8 mouse cellular contexts compared by ENCODE assay signal in genomic region chr5:30915974-30916433, GRCm38 (mm10). TPM values are rescaled to one million over a fixed set of nuclear protein-coding genes. Genes with fewer than 3 reads are reported as not detected.
DNase-seq lines count a peak whose midpoint lies in the region; ATAC-seq and TF ChIP-seq lines count a peak whose summit lies in the region.

No protein-coding gene starts in this region.

- TF ChIP-seq POLR2A in embryonic fibroblast, embryonic 13.5 days (IDR thresholded peaks at IDR 0.05; ENCODE audit: low read depth, low read length), result no peak
- no peak for TF ChIP-seq POLR2A in limb, embryonic 14.5 days (IDR thresholded peaks at IDR 0.05; ENCODE audit: borderline replicate concordance, extremely low read depth, insufficient read depth, insufficient read length)

- WGBS in heart, embryonic 10.5 days, result 2% methylated on average over 7 of the region's 7 CpGs
- WGBS in kidney, embryonic 14.5 days, result 11% methylated on average over 7 of the region's 7 CpGs
- WGBS in limb, embryonic 14.5 days, result 8% methylated on average over 7 of the region's 7 CpGs
- 4% methylated on average over 7 of the region's 7 CpGs for WGBS in midbrain, embryonic 16.5 days

- no peaks in the 10 kb centered on the region for H3K27me3 ChIP-seq in heart, embryonic 10.5 days (ENCODE audit: insufficient read depth, poor library complexity, severe bottlenecking)
- H3K27me3 ChIP-seq in kidney, embryonic 14.5 days (ENCODE audit: control insufficient read depth, insufficient read depth, low read length), result no peaks in the 10 kb centered on the region
- no peaks in the 10 kb centered on the region for H3K27me3 ChIP-seq in limb, embryonic 14.5 days (ENCODE audit: control insufficient read depth, insufficient read depth, low read length)
- no peaks in the 10 kb centered on the region for H3K27me3 ChIP-seq in midbrain, embryonic 16.5 days (ENCODE audit: control insufficient read depth, insufficient read depth, low read depth, low read length)

- H3K4me3 ChIP-seq in embryonic fibroblast, embryonic 13.5 days (ENCODE audit: insufficient read depth, low read length), result peak overlapping the region; percentile 13; the same call in 1 of the 2 replicates
- peak overlapping the region; percentile 62 for H3K4me3 ChIP-seq in heart, embryonic 10.5 days
- H3K4me3 ChIP-seq in kidney, embryonic 14.5 days (ENCODE audit: low read length), result peak overlapping the region; percentile 60
- peak overlapping the region; percentile 62 for H3K4me3 ChIP-seq in limb, embryonic 14.5 days (replicated peaks; ENCODE audit: low read length)
- no peak overlapping the region for H3K4me3 ChIP-seq in midbrain, embryonic 16.5 days (ENCODE audit: low read depth, low read length)

- no peak overlapping the region for H3K27ac ChIP-seq in embryonic fibroblast, embryonic 13.5 days (ENCODE audit: insufficient read depth, low read length)
- peak overlapping the region; percentile 93 for H3K27ac ChIP-seq in heart, embryonic 10.5 days
- 0 out of 2 replicates have a peak overlapping the region, but pooled peaks have one; percentile 38 for H3K27ac ChIP-seq in kidney, embryonic 14.5 days (ENCODE audit: low read depth, low read length)
- H3K27ac ChIP-seq in limb, embryonic 14.5 days (replicated peaks; ENCODE audit: low read depth, low read length), result peak overlapping the region; percentile 97; the same call in 1 of the 2 replicates
- peak overlapping the region; percentile 25; the same call in 1 of the 2 replicates for H3K27ac ChIP-seq in midbrain, embryonic 16.5 days (ENCODE audit: low read length)

- peak; percentile 79 for DNase-seq in CD4-positive, CD25-positive, alpha-beta regulatory T cell, adult 2 months (ENCODE audit: low read depth, low spot score)
- peak; percentile 98 for DNase-seq in brain, adult 2 months (ENCODE audit: low read depth, low spot score)
- DNase-seq in heart, embryonic 10.5 days (ENCODE audit: low spot score), result peak; percentile 95
- DNase-seq in limb, embryonic 14.5 days (ENCODE audit: low spot score), result peak; percentile 97
- DNase-seq in spleen, postnatal 36 days (ENCODE audit: low spot score in 2 of 2), result peak; percentile 77 to 80

- H3K9ac ChIP-seq in kidney, embryonic 14.5 days (ENCODE audit: low read depth, low read length), result 0 out of 2 replicates have a peak overlapping the region, but pooled peaks have one; percentile 74
- H3K9ac ChIP-seq in limb, embryonic 14.5 days (ENCODE audit: low read depth, low read length, severe bottlenecking), result peak overlapping the region; percentile 71; the same call in 1 of the 2 replicates
- no peak overlapping the region for H3K9ac ChIP-seq in midbrain, embryonic 16.5 days (ENCODE audit: low read depth, low read length)

- H3K4me1 ChIP-seq in embryonic fibroblast, embryonic 13.5 days (ENCODE audit: control insufficient read depth, insufficient read depth, low read length), result peaks cover 10% of the 10 kb centered on the region
- peaks cover 84% of the 10 kb centered on the region for H3K4me1 ChIP-seq in heart, embryonic 10.5 days
- H3K4me1 ChIP-seq in kidney, embryonic 14.5 days (ENCODE audit: control insufficient read depth, insufficient read depth, low read length), result peaks cover 41% of the 10 kb centered on the region
- H3K4me1 ChIP-seq in limb, embryonic 14.5 days (ENCODE audit: control insufficient read depth, insufficient read depth, low read length), result peaks cover 36% of the 10 kb centered on the region
- H3K4me1 ChIP-seq in midbrain, embryonic 16.5 days (ENCODE audit: control insufficient read depth, insufficient read depth, low read length), result peaks cover 4% of the 10 kb centered on the region

- peak; percentile 58 for ATAC-seq in kidney, embryonic 14.5 days (ENCODE audit: low FRiP score, low TSS enrichment)
- ATAC-seq in limb, embryonic 14.5 days (ENCODE audit: low FRiP score, low read depth), result peak; percentile 31; the same call in 1 of the 2 replicates
- ATAC-seq in midbrain, embryonic 16.5 days, result peak; percentile 88

- H3K4me2 ChIP-seq in kidney, embryonic 14.5 days (replicated peaks; ENCODE audit: low read depth, low read length), result peak overlapping the region; percentile 61
- peak overlapping the region; percentile 91 for H3K4me2 ChIP-seq in limb, embryonic 14.5 days (replicated peaks; ENCODE audit: low read depth, low read length, severe bottlenecking)
- H3K4me2 ChIP-seq in midbrain, embryonic 16.5 days (ENCODE audit: low read length), result peak overlapping the region; percentile 28

- H3K9me3 ChIP-seq in heart, embryonic 10.5 days, result no peaks in the 10 kb centered on the region
- H3K9me3 ChIP-seq in kidney, embryonic 14.5 days (ENCODE audit: control insufficient read depth, low read length), result no peaks in the 10 kb centered on the region
- no peaks in the 10 kb centered on the region for H3K9me3 ChIP-seq in limb, embryonic 14.5 days (ENCODE audit: control insufficient read depth, low read length)
- no peaks in the 10 kb centered on the region for H3K9me3 ChIP-seq in midbrain, embryonic 16.5 days (replicated peaks; ENCODE audit: control insufficient read depth, low read length, poor library complexity, severe bottlenecking)

- TF ChIP-seq CTCF in embryonic fibroblast, embryonic 13.5 days (IDR thresholded peaks at IDR 0.05; ENCODE audit: borderline replicate concordance, insufficient read depth, low read length), result peak; percentile 21; the same call in 1 of the 2 replicates

- peaks cover 42% of the 10 kb centered on the region for H3K36me3 ChIP-seq in heart, embryonic 10.5 days
- peaks cover 44% of the 10 kb centered on the region for H3K36me3 ChIP-seq in kidney, embryonic 14.5 days (ENCODE audit: control insufficient read depth, insufficient read depth, low read length)
- peaks cover 45% of the 10 kb centered on the region for H3K36me3 ChIP-seq in limb, embryonic 14.5 days (ENCODE audit: control insufficient read depth, insufficient read depth, low read length)
- no peaks in the 10 kb centered on the region for H3K36me3 ChIP-seq in midbrain, embryonic 16.5 days (ENCODE audit: control insufficient read depth, insufficient read depth, low read length)

RNA-seq across cellular contexts. Expression of gene Emilin1, which starts 2.8 kb away (rescaled TPM):
- 85.9 and 98.0 TPM in 2 replicates for polyA plus RNA-seq in embryonic fibroblast, embryonic 13.5 days (2011; ENCODE audit: insufficient read length, low read depth, missing spikeins)
- polyA plus RNA-seq in heart, embryonic 10.5 days (2016; fragmentation: Nextera tagmentation; extraction: Ambion mirVana), result 166 and 172 TPM in 2 replicates
- 170 and 191 TPM in 2 replicates for polyA plus RNA-seq in kidney, embryonic 14.5 days (2014; fragmentation: Nextera tagmentation; extraction: Ambion mirVana)
- 222 and 268 TPM in 2 replicates for polyA plus RNA-seq in limb, embryonic 14.5 days (2012; rRNA removed)
- 191 and 204 TPM in 2 replicates for polyA plus RNA-seq in limb, embryonic 14.5 days (2014; fragmentation: Nextera tagmentation; extraction: Ambion mirVana)
- polyA plus RNA-seq in midbrain, embryonic 16.5 days (2015; fragmentation: Nextera tagmentation; extraction: Ambion mirVana), result 11.7 and 12.3 TPM in 2 replicates

RNA-seq across cellular contexts. Expression of gene Khk, which starts 5.2 kb away (rescaled TPM):
- polyA plus RNA-seq in embryonic fibroblast, embryonic 13.5 days (2011; ENCODE audit: insufficient read length, low read depth, missing spikeins), result 11.4 and 12.4 TPM in 2 replicates
- 10.5 and 14.5 TPM in 2 replicates for polyA plus RNA-seq in heart, embryonic 10.5 days (2016; fragmentation: Nextera tagmentation; extraction: Ambion mirVana)
- polyA plus RNA-seq in kidney, embryonic 14.5 days (2014; fragmentation: Nextera tagmentation; extraction: Ambion mirVana), result 29.7 and 31.4 TPM in 2 replicates
- polyA plus RNA-seq in limb, embryonic 14.5 days (2012; rRNA removed), result 29.5 and 37.8 TPM in 2 replicates
- 29.7 and 31.3 TPM in 2 replicates for polyA plus RNA-seq in limb, embryonic 14.5 days (2014; fragmentation: Nextera tagmentation; extraction: Ambion mirVana)
- polyA plus RNA-seq in midbrain, embryonic 16.5 days (2015; fragmentation: Nextera tagmentation; extraction: Ambion mirVana), result 9.6 and 9.9 TPM in 2 replicates

RNA-seq across cellular contexts. Expression of gene Ost4, which starts 8.4 kb away (rescaled TPM):
- polyA plus RNA-seq in embryonic fibroblast, embryonic 13.5 days (2011; ENCODE audit: insufficient read length, low read depth, missing spikeins), result 335 and 354 TPM in 2 replicates
- 432 and 455 TPM in 2 replicates for polyA plus RNA-seq in heart, embryonic 10.5 days (2016; fragmentation: Nextera tagmentation; extraction: Ambion mirVana)
- polyA plus RNA-seq in kidney, embryonic 14.5 days (2014; fragmentation: Nextera tagmentation; extraction: Ambion mirVana), result 500 and 653 TPM in 2 replicates
- 364 and 388 TPM in 2 replicates for polyA plus RNA-seq in limb, embryonic 14.5 days (2012; rRNA removed)
- polyA plus RNA-seq in limb, embryonic 14.5 days (2014; fragmentation: Nextera tagmentation; extraction: Ambion mirVana), result 502 and 567 TPM in 2 replicates
- polyA plus RNA-seq in midbrain, embryonic 16.5 days (2015; fragmentation: Nextera tagmentation; extraction: Ambion mirVana), result 202 and 215 TPM in 2 replicates

RNA-seq across cellular contexts. Expression of gene Agbl5, which starts 27.5 kb away (rescaled TPM):
- 7.2 and 17.0 TPM in 2 replicates for polyA plus RNA-seq in embryonic fibroblast, embryonic 13.5 days (2011; ENCODE audit: insufficient read length, low read depth, missing spikeins)
- 12.3 and 17.4 TPM in 2 replicates for polyA plus RNA-seq in heart, embryonic 10.5 days (2016; fragmentation: Nextera tagmentation; extraction: Ambion mirVana)
- polyA plus RNA-seq in kidney, embryonic 14.5 days (2014; fragmentation: Nextera tagmentation; extraction: Ambion mirVana), result 19.5 and 27.1 TPM in 2 replicates
- polyA plus RNA-seq in limb, embryonic 14.5 days (2012; rRNA removed), result 61.9 and 78.3 TPM in 2 replicates
- polyA plus RNA-seq in limb, embryonic 14.5 days (2014; fragmentation: Nextera tagmentation; extraction: Ambion mirVana), result 27.7 and 32.2 TPM in 2 replicates
- 24.1 and 24.5 TPM in 2 replicates for polyA plus RNA-seq in midbrain, embryonic 16.5 days (2015; fragmentation: Nextera tagmentation; extraction: Ambion mirVana)

RNA-seq across cellular contexts. Expression of gene Cgref1, which starts 29.4 kb away (rescaled TPM):
- polyA plus RNA-seq in embryonic fibroblast, embryonic 13.5 days (2011; ENCODE audit: insufficient read length, low read depth, missing spikeins), result 14.4 and 16.9 TPM in 2 replicates
- 5.5 and 6.0 TPM in 2 replicates for polyA plus RNA-seq in heart, embryonic 10.5 days (2016; fragmentation: Nextera tagmentation; extraction: Ambion mirVana)
- polyA plus RNA-seq in kidney, embryonic 14.5 days (2014; fragmentation: Nextera tagmentation; extraction: Ambion mirVana), result 7.5 and 10.4 TPM in 2 replicates
- 19.8 and 21.5 TPM in 2 replicates for polyA plus RNA-seq in limb, embryonic 14.5 days (2012; rRNA removed)
- 15.1 and 20.9 TPM in 2 replicates for polyA plus RNA-seq in limb, embryonic 14.5 days (2014; fragmentation: Nextera tagmentation; extraction: Ambion mirVana)
- 68.2 and 86.8 TPM in 2 replicates for polyA plus RNA-seq in midbrain, embryonic 16.5 days (2015; fragmentation: Nextera tagmentation; extraction: Ambion mirVana)

Comparison
In these comparisons a context has a peak if more than half of its experiments do, and no peak if none do; other contexts are left out.
1. ATAC-seq: peak in every context shown above with its lines; median percentile 88 in midbrain, embryonic 16.5 days; 58 in kidney, embryonic 14.5 days; 31 in limb, embryonic 14.5 days.
2. H3K4me2 ChIP-seq: peak in every context shown above with its lines; median percentile 91 in limb, embryonic 14.5 days; 61 in kidney, embryonic 14.5 days; 28 in midbrain, embryonic 16.5 days.